Mouse (Mus musculus): ENCODE results near the gene Slc2a4.

Gene Slc2a4

GRCm38 (mm10) chr11:69948066-69948762 is at the start of gene Slc2a4:
Gene Slc2a4 (minus strand): TSS chr11:69948188.
- peak; percentile 57 for DNase-seq (ENCODE audit: low read depth, low spot score)

DNA sequence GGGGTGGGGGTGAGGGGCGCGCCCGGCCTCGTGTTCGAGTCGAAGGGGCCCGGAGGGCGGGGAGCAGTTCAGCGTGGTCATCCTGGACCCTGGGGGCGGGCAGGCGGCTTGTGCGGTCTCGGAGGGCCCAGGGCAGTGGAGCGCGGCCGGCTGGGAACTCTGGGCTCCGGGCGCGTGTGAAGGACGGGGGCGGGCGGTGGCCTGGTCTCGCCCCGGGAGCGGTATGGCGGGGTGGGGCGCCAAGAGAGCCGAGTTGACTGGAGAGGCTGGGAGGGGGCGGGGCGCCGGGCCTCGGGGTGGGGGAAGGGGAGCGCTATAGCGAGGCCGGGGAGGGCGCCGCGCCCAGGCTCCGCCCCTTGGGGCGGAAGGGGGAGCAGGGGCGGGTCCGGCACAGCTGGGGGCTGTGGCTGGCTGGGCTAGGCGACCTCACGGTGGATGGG is 49.1 kb upstream of the Slc2a4 start:
- peak; percentile 69 for DNase-seq (ENCODE audit: low read depth, low spot score)

DNA sequence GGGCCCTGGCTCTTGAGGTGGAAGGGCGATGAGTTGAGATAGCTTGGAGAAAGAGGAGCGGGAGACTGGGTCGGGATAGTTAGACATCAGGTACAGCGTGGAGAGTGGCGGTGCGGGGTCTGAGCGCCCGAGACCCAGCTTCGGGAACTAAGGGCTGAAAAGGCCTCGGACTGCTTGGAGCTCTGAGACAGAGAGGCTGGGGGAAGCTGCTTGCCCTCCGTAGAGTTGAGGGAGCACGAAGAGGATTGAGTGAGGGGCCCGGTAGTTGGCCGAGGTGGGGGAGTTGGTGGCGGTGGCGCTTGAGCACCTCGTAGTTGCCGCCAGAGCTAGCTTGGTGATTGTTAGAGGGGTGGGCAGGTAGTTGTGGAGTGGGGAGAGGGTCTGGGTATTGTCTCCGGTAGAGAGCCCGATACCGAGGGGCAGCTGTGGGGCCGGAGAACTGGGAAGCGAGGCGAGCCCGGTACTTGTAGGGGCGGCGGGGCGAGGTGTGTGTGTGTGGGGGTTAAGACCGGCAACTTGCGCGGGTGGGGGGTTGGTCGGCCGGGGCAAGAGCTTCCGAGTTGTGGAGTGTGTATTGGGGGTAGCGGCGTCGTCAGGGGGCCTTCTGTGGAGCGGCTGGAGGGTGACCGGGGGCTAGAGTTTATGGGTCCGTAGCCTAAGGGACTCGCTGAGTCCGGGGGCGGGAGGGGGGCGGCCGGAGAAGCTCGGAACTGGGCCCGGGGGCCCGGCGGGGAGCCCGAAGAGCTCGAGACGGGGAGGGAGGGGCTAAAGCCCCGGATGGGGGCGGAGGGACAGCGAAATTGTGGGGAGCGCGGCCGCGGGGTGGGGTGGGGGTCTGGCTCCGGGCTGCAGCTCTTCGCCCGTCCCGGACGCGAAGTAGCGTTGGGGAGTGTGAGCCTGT is 48.4 kb upstream of the Slc2a4 start:
- DNase-seq (ENCODE audit: low read depth, low spot score) = no peak

- peak; percentile 98 for DNase-seq (ENCODE audit: low read depth, low spot score)
These were observed 47.5 kb upstream of the Slc2a4 start, which contains the start of gene Phf23 for GRCm38 (mm10) chr11:69995391-69995960. Gene Phf23 (plus strand): TSS chr11:69995777.

DNA sequence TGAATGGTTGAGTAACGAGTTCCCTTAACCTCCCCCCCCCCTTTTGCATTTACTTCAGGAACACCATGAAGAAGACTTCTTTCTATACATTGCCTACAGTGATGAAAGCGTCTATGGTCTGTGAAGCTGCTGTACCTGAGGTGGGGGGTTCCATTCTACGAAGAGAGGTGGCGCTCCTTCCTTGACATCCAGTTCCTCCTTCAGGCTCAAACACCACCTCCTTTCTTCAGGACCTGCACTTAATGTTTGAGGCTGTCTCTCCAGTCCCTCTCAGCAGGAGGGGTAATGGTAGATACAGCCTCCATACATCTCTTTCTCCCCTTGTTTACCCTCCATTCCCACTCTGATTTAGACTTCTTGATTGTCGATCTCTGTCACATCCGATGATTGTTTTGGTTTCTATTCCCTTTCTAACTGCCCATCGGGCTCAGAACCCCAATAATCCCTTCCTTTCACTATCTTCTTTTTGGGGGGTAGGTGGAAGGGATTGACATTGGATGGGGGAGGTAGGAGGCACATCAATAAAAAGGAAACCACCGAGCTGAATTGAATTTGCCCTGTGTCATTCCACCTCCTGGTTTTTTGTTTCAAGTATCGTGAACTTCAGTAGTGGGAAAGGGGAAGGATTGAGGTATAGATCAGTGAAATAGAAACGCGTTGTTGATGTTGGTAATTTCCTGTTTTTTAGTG is 46.6 kb upstream of the Slc2a4 start:
- no peak for DNase-seq (ENCODE audit: low read depth, low spot score)

DNA sequence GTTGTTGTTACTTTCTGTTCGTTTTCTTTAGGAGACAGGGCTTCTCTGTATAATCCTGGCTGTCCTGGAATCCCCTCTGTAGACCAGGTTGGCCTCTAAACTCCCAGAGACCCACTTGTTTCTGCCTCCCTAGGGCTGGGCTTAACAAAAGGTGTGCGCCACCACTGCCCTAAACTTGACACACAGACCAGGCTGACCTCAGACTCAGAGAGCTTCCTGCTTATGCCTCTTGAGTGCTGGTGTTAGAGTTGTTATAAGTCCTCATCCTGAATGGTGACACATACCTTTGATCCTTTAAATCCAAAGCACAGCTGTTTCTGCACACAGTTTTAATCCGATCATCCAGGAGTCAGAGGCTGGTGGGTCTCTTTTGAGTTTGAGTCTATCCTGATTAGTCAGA is 44.9 kb upstream of the Slc2a4 start:
- no peak for DNase-seq (ENCODE audit: low read depth, low spot score)

DNA sequence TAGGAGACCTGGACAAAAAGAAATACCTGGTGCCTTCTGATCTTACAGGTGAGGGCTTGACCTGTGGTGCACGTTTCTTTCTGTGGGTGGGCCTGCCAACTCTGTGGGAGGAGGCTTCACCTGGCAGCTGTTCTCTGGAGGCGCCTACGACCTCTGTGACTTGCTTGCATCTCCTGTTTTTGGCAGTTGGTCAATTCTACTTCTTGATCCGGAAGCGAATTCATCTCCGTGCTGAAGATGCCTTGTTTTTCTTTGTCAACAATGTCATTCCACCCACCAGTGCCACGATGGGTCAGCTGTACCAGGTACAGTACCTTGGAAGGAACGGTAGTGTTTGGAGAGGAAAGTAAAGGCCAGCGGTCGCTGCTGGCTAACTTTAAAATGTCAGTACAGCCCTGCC is 44.4 kb upstream of the Slc2a4 start:
- no peak for DNase-seq (ENCODE audit: low read depth, low spot score)

- DNase-seq (ENCODE audit: low read depth, low spot score) = no peak
These were observed 43.7 kb upstream of the Slc2a4 start for GRCm38 (mm10) chr11:69991711-69992110.

GRCm38 (mm10) chr11:69990850-69991691 is 43.1 kb upstream of the Slc2a4 start, which contains the start of gene Gabarap:
Gene Gabarap (plus strand): TSS chr11:69991143.
- peak; percentile 86 for DNase-seq (ENCODE audit: low read depth, low spot score)

GRCm38 (mm10) chr11:69989949-69990348 is 42.0 kb upstream of the Slc2a4 start:
- DNase-seq (ENCODE audit: low read depth, low spot score) = no peak

GRCm38 (mm10) chr11:69984431-69984830 is 36.4 kb upstream of the Slc2a4 start:
- DNase-seq (ENCODE audit: low read depth, low spot score) = no peak

DNA sequence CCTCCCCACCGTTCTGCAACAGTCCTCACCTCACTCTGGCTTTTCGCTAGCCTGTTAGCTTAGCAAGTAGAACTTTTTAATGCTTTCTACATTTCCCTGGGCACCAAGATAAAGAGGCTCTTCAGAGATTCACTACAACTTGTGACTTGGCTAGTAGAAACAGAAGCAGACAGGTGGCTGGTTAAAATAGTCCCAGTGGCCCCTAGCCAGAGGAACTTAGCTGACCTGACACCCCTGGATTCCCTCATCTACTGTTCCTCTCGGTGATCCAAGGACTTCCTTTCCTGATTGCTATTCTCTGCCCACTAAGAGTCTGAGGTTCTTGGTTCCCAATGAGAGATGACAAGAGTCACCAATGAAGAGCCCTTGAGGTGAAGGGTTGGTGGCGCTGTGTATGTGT is 35.4 kb upstream of the Slc2a4 start:
- DNase-seq (ENCODE audit: low read depth, low spot score) = no peak

DNA sequence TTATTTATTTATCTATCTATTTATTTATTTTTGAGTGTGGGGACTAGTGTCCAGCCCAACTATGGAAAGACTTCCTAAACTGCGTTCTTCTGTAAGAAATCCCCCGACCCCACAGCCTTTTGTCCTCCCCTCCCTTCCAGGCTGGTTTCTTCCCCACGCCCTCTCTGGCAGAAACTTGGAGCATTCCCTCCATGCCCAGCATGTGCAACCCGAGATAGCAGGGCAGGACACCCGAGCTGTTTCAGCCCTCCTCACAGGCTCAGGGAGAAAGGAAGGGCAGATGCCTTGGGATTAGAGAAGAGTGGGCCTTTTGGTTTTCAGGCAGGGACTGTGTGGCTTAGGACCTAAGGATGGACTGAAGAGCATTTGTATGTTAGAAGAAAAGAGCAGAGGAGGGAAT is 34.9 kb upstream of the Slc2a4 start:
- no peak for DNase-seq (ENCODE audit: low read depth, low spot score)

DNA sequence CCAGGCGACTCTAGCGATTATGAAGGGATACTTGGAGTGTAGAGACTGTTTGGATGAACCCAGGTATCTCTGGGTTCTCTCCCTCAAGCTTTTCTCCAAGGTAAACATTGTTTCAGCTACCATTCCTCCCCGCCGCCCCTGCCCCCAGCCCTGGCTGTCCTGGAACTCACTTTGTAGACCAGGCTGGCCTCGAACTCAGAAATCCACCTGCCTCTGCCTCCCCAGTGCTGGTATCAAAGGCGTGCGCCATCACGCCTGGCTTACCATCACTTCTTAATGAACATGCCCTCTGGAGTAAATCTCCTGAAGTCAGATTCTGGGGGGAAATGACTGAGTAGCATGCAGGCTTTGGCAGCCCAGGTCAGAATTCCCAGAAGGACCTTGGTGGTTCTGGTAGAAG is 34.2 kb upstream of the Slc2a4 start, which contains the start of gene Elp5:
Gene Elp5, minus strand, starts transcription at position 293 of the 400 bp plus-strand sequence.
- no peak for DNase-seq (ENCODE audit: low read depth, low spot score)

GRCm38 (mm10) chr11:69981141-69981762 is 33.3 kb upstream of the Slc2a4 start, which contains the start of gene Ctdnep1:
Gene Ctdnep1 (plus strand): TSS chr11:69981156.
- no peak for DNase-seq (ENCODE audit: low read depth, low spot score)

DNA sequence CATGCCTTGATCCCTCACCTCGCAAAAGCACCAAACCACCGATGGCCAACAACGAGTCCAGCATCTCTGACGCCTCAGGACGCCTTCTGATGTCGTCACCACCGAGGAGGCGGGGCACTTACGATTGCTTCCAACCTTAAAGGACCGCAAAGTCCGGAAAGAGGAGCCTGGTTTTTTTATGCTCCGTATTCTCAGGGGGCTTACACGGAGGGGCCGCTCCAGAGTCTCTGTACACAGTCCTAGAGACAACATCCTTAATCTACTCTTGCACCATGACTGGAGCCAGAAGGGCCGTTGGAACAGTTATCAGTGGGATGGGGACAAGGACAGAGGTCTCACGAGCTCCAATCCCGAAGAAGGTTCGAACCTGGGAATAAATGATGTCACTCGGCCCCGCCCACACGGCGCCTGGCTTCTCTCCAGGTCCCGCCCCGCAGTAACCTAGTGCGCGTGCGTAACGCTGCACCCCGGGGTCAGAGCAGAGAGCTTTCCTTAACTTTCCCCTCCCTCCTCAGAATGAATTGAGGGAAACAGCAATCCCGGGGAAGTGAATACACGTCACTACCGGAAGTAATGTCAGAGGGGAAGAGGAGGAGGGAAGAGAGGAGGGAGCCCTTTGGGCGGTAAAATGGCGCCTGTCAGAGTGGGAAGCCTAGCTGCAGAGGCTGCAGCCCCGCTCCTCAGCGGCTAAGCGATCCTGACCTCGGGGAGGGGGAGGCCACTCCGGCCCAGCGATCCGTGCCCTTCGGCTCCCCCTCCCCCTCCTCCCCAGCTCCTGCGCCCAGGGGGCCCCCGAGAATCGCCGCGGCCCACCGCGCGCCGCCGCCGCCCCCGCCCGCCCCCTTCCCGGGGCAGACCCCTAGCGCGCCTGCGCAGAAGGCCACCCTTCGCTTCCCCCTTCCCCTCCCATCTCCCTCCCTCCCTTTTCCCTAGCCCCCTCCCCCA is 32.5 kb upstream of the Slc2a4 start:
- DNase-seq (ENCODE audit: low read depth, low spot score) = peak; percentile 98

DNA sequence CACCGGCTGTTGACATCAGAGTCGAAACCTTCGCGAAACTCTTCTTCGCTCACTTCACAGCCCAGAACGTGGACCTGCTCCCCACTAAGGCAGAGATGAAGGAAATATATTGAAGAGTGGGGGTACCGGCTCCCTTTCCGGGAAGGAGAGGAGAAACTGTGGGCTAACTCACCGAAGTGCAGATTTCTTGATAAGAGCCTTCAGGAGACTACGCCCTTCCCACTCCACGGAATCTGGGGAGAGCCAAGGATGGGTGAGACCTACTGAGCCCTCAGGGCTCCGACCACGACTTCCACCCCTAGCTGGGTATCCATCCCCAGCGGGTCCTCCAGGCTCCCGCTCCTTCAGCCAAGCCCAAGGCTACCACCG is 31.8 kb upstream of the Slc2a4 start:
- DNase-seq (ENCODE audit: low read depth, low spot score) = no peak

GRCm38 (mm10) chr11:69976271-69976670 is 28.3 kb upstream of the Slc2a4 start:
- no peak for DNase-seq (ENCODE audit: low read depth, low spot score)

GRCm38 (mm10) chr11:69974907-69975306 is 26.9 kb upstream of the Slc2a4 start:
- DNase-seq (ENCODE audit: low read depth, low spot score) = no peak

Measured in retina, postnatal 7 days (tissue).